Mouse (Mus musculus) liver, embryonic 11.5 days (tissue): ENCODE measurements at regions not wholly inside any gene's neighbourhood (a gene's known extent, or its start where the extent isn't known, plus 50 kb on each side); places are given as distances from the start of the nearest gene placed in this dataset.

Experiments used
- ATAC-seq: fragments of 200-750 bp; cut with Nextera tagmentation; replicated peaks from 2 replicates; pipeline ENCODE4 v1.8.0; 2017; ENCODE audit warnings: moderate number of reproducible peaks, mild to moderate bottlenecking, moderate TSS enrichment, moderate library complexity; ENCODE audit not compliant: low FRiP score
- DNase-seq: peaks from one replicate; pipeline ENCODE4 v3.0.0-alpha.2; 2017; ENCODE audit warnings: low spot score
- H3K27ac ChIP-seq: fragments of 300-500 bp; sonication (generic); 2 replicates; pipeline ENCODE4 v1.5.1; 2014; ENCODE audit warnings: mild to moderate bottlenecking, low read depth, low read length, control low read depth
- H3K27me3 ChIP-seq: fragments of 300-500 bp; sonication (generic); replicated peaks from 2 replicates; pipeline ENCODE4 v1.6.1; 2014; ENCODE audit warnings: low read length, mixed read lengths; ENCODE audit not compliant: control insufficient read depth, insufficient read depth
- H3K36me3 ChIP-seq: fragments of 300-500 bp; sonication (generic); 2 replicates; pipeline ENCODE4 v1.6.1; 2014; ENCODE audit warnings: mild to moderate bottlenecking, low read length, moderate library complexity, mixed read lengths; ENCODE audit not compliant: control insufficient read depth, insufficient read depth
- H3K4me1 ChIP-seq: fragments of 300-500 bp; sonication (generic); replicated peaks from 2 replicates; pipeline ENCODE4 v1.6.1; 2014; ENCODE audit warnings: low read length, mixed read lengths; ENCODE audit not compliant: control insufficient read depth, insufficient read depth
- H3K4me2 ChIP-seq: fragments of 300-500 bp; sonication (generic); 2 replicates; pipeline ENCODE4 v1.6.1; 2014; ENCODE audit warnings: mild to moderate bottlenecking, control low read depth, moderate library complexity
- H3K4me3 ChIP-seq: fragments of 300-500 bp; sonication (generic); 2 replicates; pipeline ENCODE4 v1.5.1; 2014; ENCODE audit warnings: low read depth, low read length, control low read depth
- H3K9ac ChIP-seq: fragments of 300-500 bp; sonication (generic); 2 replicates; pipeline ENCODE4 v1.6.1; 2014; ENCODE audit warnings: low read depth, low read length, control low read depth
- H3K9me3 ChIP-seq: fragments of 300-500 bp; sonication (generic); 2 replicates; pipeline ENCODE4 v1.6.1; 2016; ENCODE audit warnings: low read length, inconsistent platforms, mixed read lengths; ENCODE audit not compliant: control insufficient read depth
- WGBS: fragments of 180-500 bp; shearing (Covaris S2); extraction: QIAGEN DNeasy Blood & Tissue Kit; methylation state at CpG from one replicate; pipeline ENCODE4 v1.1.7; 2014; 5-methylcytosine and 5-hydroxymethylcytosine counted together

- no peaks in the 10 kb centered on the region for H3K4me1 ChIP-seq
- no peaks in the 10 kb centered on the region for H3K36me3 ChIP-seq
- DNase-seq (no peak), ATAC-seq (no peak)
- H3K27ac ChIP-seq, result no peak overlapping the region
- H3K27me3 ChIP-seq, result no peaks in the 10 kb centered on the region
- 90% methylated on average over 6 of the region's 6 CpGs for WGBS
- H3K4me2 ChIP-seq, result no peak overlapping the region
- H3K4me3 ChIP-seq, result no peak overlapping the region
- H3K9me3 ChIP-seq, result no peaks in the 10 kb centered on the region
- no peak overlapping the region for H3K9ac ChIP-seq
These were observed 128.0 kb upstream of the Gm6657 start for GRCm38 (mm10) chr12:78066024-78066423.

- Histone ChIP-seq H3K36me3 (no peaks in the 10 kb centered on the region), H3K4me3 (no peak overlapping the region), H3K27me3 (no peaks in the 10 kb centered on the region), H3K9ac (no peak overlapping the region), H3K27ac (no peak overlapping the region), H3K4me2 (no peak overlapping the region), H3K9me3 (no peaks in the 10 kb centered on the region), H3K4me1 (no peaks in the 10 kb centered on the region)
- WGBS, result 83% methylated on average over 9 of the region's 9 CpGs
- DNase-seq (no peak), ATAC-seq (no peak)
These were observed 121.1 kb upstream of the Gm6657 start for GRCm38 (mm10) chr12:78072935-78073334.

DNA sequence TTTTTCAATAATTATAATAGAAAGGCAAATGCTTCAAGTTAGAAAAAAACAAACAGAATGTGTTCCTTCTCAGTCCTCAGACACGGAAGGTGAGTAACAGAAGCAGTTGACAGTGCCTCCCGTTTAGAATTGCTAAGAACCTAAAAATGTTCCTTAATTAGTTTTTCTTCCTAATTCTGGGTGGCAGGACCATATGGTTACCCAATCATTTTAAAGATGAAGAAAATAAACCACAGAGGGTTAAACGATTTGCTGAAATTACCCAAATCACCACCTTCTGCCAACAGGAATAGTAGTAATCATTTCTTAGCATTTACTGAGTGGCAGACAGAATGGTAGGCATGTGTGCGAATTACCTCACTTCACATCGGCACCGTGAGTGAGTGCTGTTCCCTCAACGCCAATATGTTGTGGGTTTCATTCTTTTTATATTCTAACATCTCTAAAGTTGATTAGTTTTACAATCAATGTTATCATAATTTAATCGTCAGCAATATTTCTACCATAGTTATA is 119.7 kb upstream of the Gm6657 start:
- Histone ChIP-seq H3K27ac (no peak overlapping the region), H3K4me1 (no peaks in the 10 kb centered on the region), H3K4me2 (no peak overlapping the region), H3K4me3 (no peak overlapping the region), H3K9me3 (no peaks in the 10 kb centered on the region), H3K9ac (no peak overlapping the region), H3K27me3 (no peaks in the 10 kb centered on the region), H3K36me3 (no peaks in the 10 kb centered on the region)
- ATAC-seq (no peak), DNase-seq (no peak)
- 82% methylated on average over 8 of the region's 8 CpGs for WGBS

- Histone ChIP-seq H3K9ac (no peak overlapping the region), H3K9me3 (no peaks in the 10 kb centered on the region), H3K27me3 (no peaks in the 10 kb centered on the region), H3K27ac (no peak overlapping the region), H3K4me3 (no peak overlapping the region), H3K4me2 (no peak overlapping the region), H3K36me3 (no peaks in the 10 kb centered on the region), H3K4me1 (no peaks in the 10 kb centered on the region)
- DNase-seq (no peak), ATAC-seq (no peak)
- WGBS, result 48% methylated on average over 5 of the region's 5 CpGs
These were observed 116.8 kb upstream of the Gm6657 start for GRCm38 (mm10) chr12:78077285-78077684.

- Histone ChIP-seq H3K27me3 (no peaks in the 10 kb centered on the region), H3K27ac (no peak overlapping the region), H3K9me3 (no peaks in the 10 kb centered on the region), H3K36me3 (no peaks in the 10 kb centered on the region), H3K4me2 (no peak overlapping the region), H3K4me3 (no peak overlapping the region), H3K4me1 (no peaks in the 10 kb centered on the region), H3K9ac (no peak overlapping the region)
- 78% methylated on average over 1 of the region's 1 CpGs for WGBS
- ATAC-seq (no peak), DNase-seq (no peak)
These were observed 111.9 kb upstream of the Gm6657 start for GRCm38 (mm10) chr12:78082163-78082562.

DNA sequence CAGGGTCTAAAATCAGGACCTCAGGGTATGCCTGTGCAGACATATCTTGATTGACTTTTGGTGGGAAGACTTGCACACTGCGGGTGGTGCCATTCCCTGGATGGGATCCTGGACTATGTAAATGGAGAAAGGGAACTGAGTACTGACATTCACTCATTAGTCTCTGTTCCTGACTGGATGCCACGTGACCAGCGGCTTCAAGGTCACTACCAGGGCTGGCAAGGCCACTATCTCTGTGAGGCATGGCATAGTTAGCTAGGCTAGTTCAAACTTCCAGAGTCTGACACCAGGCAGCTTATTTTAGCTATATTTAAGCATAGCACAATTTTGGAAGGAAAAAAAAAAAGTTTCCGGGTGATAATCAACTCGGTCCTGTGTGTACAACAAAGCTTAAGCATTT is 108.0 kb upstream of the Gm6657 start:
- H3K4me3 ChIP-seq, result no peak overlapping the region
- no peak for ATAC-seq
- H3K36me3 ChIP-seq, result no peaks in the 10 kb centered on the region
- H3K4me1 ChIP-seq, result no peaks in the 10 kb centered on the region
- no peak for DNase-seq
- no peaks in the 10 kb centered on the region; the same call in 1 of the 2 replicates for H3K27me3 ChIP-seq
- no peak overlapping the region for H3K9ac ChIP-seq
- no peaks in the 10 kb centered on the region for H3K9me3 ChIP-seq
- H3K27ac ChIP-seq, result no peak overlapping the region
- WGBS, result 84% methylated on average over 5 of the region's 5 CpGs
- H3K4me2 ChIP-seq, result no peak overlapping the region

DNA sequence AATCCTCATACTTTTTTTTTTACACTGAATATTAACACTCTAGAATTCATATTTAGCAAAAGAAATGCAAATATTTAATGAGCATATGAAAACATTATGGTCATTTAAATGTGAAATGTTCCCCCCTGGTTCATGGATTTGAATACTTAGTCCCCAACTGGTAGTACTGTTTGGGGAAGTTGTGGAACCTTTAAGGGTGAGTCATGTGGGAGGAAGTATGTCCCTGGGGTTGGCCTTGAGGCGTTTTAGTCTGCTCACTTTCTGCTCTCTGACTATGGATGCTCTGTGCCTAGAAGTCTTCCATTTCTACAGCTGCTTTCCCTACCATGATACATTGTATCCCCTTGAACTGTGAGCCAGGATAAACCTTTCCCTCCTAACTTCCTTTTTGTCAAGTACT is 106.1 kb upstream of the Gm6657 start:
- ATAC-seq (no peak), DNase-seq (no peak)
- Histone ChIP-seq H3K4me2 (no peak overlapping the region), H3K4me3 (no peak overlapping the region), H3K9me3 (no peaks in the 10 kb centered on the region), H3K27ac (no peak overlapping the region), H3K27me3 (no peaks in the 10 kb centered on the region; the same call in 1 of the 2 replicates), H3K9ac (no peak overlapping the region), H3K4me1 (no peaks in the 10 kb centered on the region), H3K36me3 (no peaks in the 10 kb centered on the region)
- 27% methylated on average over 1 of the region's 1 CpGs for WGBS

DNA sequence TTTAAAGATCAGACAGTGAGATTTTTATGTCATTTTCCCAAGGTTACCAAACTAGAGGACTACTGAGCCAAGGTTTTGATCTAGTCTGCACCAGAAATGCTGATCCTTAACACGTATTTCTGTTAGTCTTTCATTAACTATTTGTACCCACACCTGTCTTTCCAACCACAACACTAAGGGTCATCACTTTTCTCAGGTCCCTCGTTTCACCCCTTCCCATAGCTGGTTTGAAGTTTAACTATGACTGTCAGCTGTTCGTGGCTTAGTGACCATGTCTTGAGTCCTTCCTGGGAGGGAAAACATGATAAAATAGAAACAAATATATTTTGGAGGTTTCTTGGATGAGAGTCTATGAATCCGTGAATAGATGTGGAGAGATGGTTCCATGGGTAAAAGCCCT is 99.6 kb upstream of the Gm6657 start:
- H3K9ac ChIP-seq, result no peak overlapping the region
- no peaks in the 10 kb centered on the region; the same call in 1 of the 2 replicates for H3K27me3 ChIP-seq
- no peak overlapping the region for H3K4me3 ChIP-seq
- DNase-seq, result no peak
- WGBS, result 71% methylated on average over 4 of the region's 4 CpGs
- H3K4me1 ChIP-seq, result no peaks in the 10 kb centered on the region
- no peak overlapping the region for H3K27ac ChIP-seq
- no peaks in the 10 kb centered on the region for H3K9me3 ChIP-seq
- no peak overlapping the region for H3K4me2 ChIP-seq
- no peaks in the 10 kb centered on the region for H3K36me3 ChIP-seq
- no peak for ATAC-seq

- ATAC-seq, result no peak
- Histone ChIP-seq H3K4me2 (no peak overlapping the region), H3K27ac (no peak overlapping the region), H3K27me3 (no peaks in the 10 kb centered on the region), H3K36me3 (no peaks in the 10 kb centered on the region), H3K4me3 (no peak overlapping the region), H3K9me3 (no peaks in the 10 kb centered on the region), H3K9ac (no peak overlapping the region), H3K4me1 (no peaks in the 10 kb centered on the region)
- 74% methylated on average over 2 of the region's 2 CpGs for WGBS
- no peak for DNase-seq
These were observed 98.7 kb upstream of the Gm6657 start for GRCm38 (mm10) chr12:78095352-78095751.
